Mouse (Mus musculus): ENCODE measurements around the gene Pde10a.
"Not testable (repeated sequence)": the region's sequence is repeated elsewhere in the genome, so short reads cannot be mapped to it uniquely, and the experiment has no call there.

Pde10a gene

GRCm38 (mm10) chr17:8647372-8647871 lies 122.2 kb downstream of the Pde10a start:
- DNase-seq (ENCODE audit: low spot score): no peak

GRCm38 (mm10) chr17:8648310-8648709 lies 123.1 kb downstream of the Pde10a start:
- DNase-seq (ENCODE audit: low spot score): no peak

GRCm38 (mm10) chr17:8652681-8653262 lies 127.6 kb downstream of the Pde10a start:
- DNase-seq (ENCODE audit: low spot score): no peak

GRCm38 (mm10) chr17:8657661-8658060 lies 132.5 kb downstream of the Pde10a start:
- DNase-seq (ENCODE audit: low spot score): peak; percentile 63

- no peak for DNase-seq (ENCODE audit: low spot score)
Observed at GRCm38 (mm10) chr17:8658751-8659454, 133.7 kb downstream of the Pde10a start.

- DNase-seq (ENCODE audit: low spot score): no peak
Observed at GRCm38 (mm10) chr17:8666912-8667311, 141.7 kb downstream of the Pde10a start.

GRCm38 (mm10) chr17:8674651-8675050 lies 149.5 kb downstream of the Pde10a start:
- no peak for DNase-seq (ENCODE audit: low spot score)

GRCm38 (mm10) chr17:8686356-8686755 lies 161.2 kb downstream of the Pde10a start:
- DNase-seq (ENCODE audit: low spot score): no peak

- DNase-seq (ENCODE audit: low spot score): peak; percentile 19
Observed at GRCm38 (mm10) chr17:8688096-8688495, 162.9 kb downstream of the Pde10a start.

- no peak for DNase-seq (ENCODE audit: low spot score)
Observed at GRCm38 (mm10) chr17:8698265-8698664, 173.1 kb downstream of the Pde10a start.

GRCm38 (mm10) chr17:8698793-8699192 lies 173.6 kb downstream of the Pde10a start:
- no peak for DNase-seq (ENCODE audit: low spot score)

- DNase-seq (ENCODE audit: low spot score): peak; percentile 12
Observed at GRCm38 (mm10) chr17:8701096-8701495, 175.9 kb downstream of the Pde10a start.

GRCm38 (mm10) chr17:8702503-8702902 lies 177.3 kb downstream of the Pde10a start:
- DNase-seq (ENCODE audit: low spot score): no peak

- no peak for DNase-seq (ENCODE audit: low spot score)
Observed at GRCm38 (mm10) chr17:8708006-8708405, 182.8 kb downstream of the Pde10a start.

GRCm38 (mm10) chr17:8712734-8713133 lies 187.6 kb downstream of the Pde10a start:
- not testable (repeated sequence) for DNase-seq (ENCODE audit: low spot score)

- DNase-seq (ENCODE audit: low spot score): no peak
Observed at GRCm38 (mm10) chr17:8720961-8721360, 195.8 kb downstream of the Pde10a start.

- DNase-seq (ENCODE audit: low spot score): no peak
Observed at GRCm38 (mm10) chr17:8724464-8724974, 199.3 kb downstream of the Pde10a start.

GRCm38 (mm10) chr17:8728646-8729045 lies 203.5 kb downstream of the Pde10a start:
- DNase-seq (ENCODE audit: low spot score): no peak

GRCm38 (mm10) chr17:8729808-8730207 lies 204.6 kb downstream of the Pde10a start:
- DNase-seq (ENCODE audit: low spot score): no peak

GRCm38 (mm10) chr17:8731073-8731472 lies 205.9 kb downstream of the Pde10a start:
- DNase-seq (ENCODE audit: low spot score): no peak

GRCm38 (mm10) chr17:8736259-8736658 lies 211.1 kb downstream of the Pde10a start:
- DNase-seq (ENCODE audit: low spot score): no peak

GRCm38 (mm10) chr17:8742772-8743171 lies 217.6 kb downstream of the Pde10a start:
- DNase-seq (ENCODE audit: low spot score): no peak

GRCm38 (mm10) chr17:8745334-8745733 lies 220.2 kb downstream of the Pde10a start:
- peak; percentile 41 for DNase-seq (ENCODE audit: low spot score)

Measured in embryo, embryonic 10 days (tissue).